Comparison of ENCODE assay signal across 9 mouse cellular contexts in the genomic region with DNA sequence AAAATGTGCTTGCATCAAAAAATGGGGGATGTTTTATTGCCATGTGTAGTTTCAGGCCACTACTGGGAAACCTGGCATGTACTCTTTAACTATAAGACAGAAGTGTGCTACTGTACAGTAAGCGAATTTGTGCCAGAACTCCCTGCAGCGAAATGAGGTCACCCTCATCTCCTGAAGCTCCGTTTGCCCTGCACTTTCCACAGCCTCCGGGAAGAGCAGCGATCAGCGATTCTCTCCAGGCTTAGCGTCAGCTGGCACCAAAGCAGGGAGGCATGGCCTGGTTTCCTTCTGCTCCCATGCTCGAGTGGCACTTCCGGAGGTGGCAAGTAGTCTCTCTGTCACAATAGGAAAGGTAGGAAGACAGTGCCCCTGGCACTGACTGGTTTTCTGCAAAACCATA.
DNase-seq lines count a peak whose midpoint lies in the region; ATAC-seq and TF ChIP-seq lines count a peak whose summit lies in the region.
"Had no signal": no experiment of that assay in that cellular context is flagged by ENCODE, and none has a peak within 500 bp of the region (broad histone marks: within the 10 kb centered on the region; RNA-seq: fewer than 3 reads in every experiment).

No protein-coding gene starts in this region.

- H3K9ac ChIP-seq in heart, embryonic 12.5 days, result no peak overlapping the region
- H3K9ac ChIP-seq in midbrain, postnatal 0 days (replicated peaks; ENCODE audit: low read length, poor library complexity, severe bottlenecking), result no peak overlapping the region
- H3K9ac ChIP-seq in midbrain, embryonic 11.5 days (ENCODE audit: low read length), result no peak overlapping the region
- H3K9ac ChIP-seq in kidney, embryonic 15.5 days, result no peak overlapping the region
- H3K9ac ChIP-seq: liver, embryonic 14.5 days had no signal

- no peak for TF ChIP-seq CTCF in midbrain, postnatal 0 days (IDR thresholded peaks at IDR 0.05)
- no peak for TF ChIP-seq CTCF in kidney, adult 2 months (conservative IDR thresholded peaks at IDR 0.05; ENCODE audit: insufficient read depth, insufficient read length, low read depth, low read length)

- no peak overlapping the region for H3K27ac ChIP-seq in heart, embryonic 12.5 days (ENCODE audit: poor library complexity, severe bottlenecking)
- H3K27ac ChIP-seq in midbrain, postnatal 0 days (ENCODE audit: low read depth, low read length), result no peak overlapping the region
- no peak overlapping the region for H3K27ac ChIP-seq in midbrain, embryonic 11.5 days (ENCODE audit: low read depth, low read length)
- H3K27ac ChIP-seq in kidney, embryonic 15.5 days, result no peak overlapping the region
- no peak overlapping the region for H3K27ac ChIP-seq in kidney, adult 2 months (ENCODE audit: insufficient read depth, low read depth, low read length)
- H3K27ac ChIP-seq: liver, embryonic 14.5 days had no signal

- H3K4me1 ChIP-seq in heart, embryonic 12.5 days (replicated peaks), result no peaks in the 10 kb centered on the region
- H3K4me1 ChIP-seq in midbrain, postnatal 0 days (ENCODE audit: insufficient read depth, low read length), result no peaks in the 10 kb centered on the region
- no peaks in the 10 kb centered on the region for H3K4me1 ChIP-seq in midbrain, embryonic 11.5 days (ENCODE audit: control insufficient read depth, insufficient read depth, low read length)
- H3K4me1 ChIP-seq in kidney, embryonic 15.5 days, result 0 out of 2 replicates have a peak, but pooled peaks cover 2% of the 10 kb centered on the region
- no peaks in the 10 kb centered on the region for H3K4me1 ChIP-seq in kidney, adult 2 months (ENCODE audit: control insufficient read depth, insufficient read depth, low read length)

- H3K4me2 ChIP-seq in heart, embryonic 12.5 days, result no peak overlapping the region
- no peak overlapping the region for H3K4me2 ChIP-seq in midbrain, postnatal 0 days (ENCODE audit: low read depth, low read length, poor library complexity, severe bottlenecking)
- H3K4me2 ChIP-seq in midbrain, embryonic 11.5 days, result no peak overlapping the region
- H3K4me2 ChIP-seq in kidney, embryonic 15.5 days, result no peak overlapping the region

- 63% methylated on average over 9 of the region's 9 CpGs for WGBS in heart, embryonic 12.5 days
- 55% methylated on average over 9 of the region's 9 CpGs for WGBS in midbrain, postnatal 0 days
- WGBS in midbrain, embryonic 11.5 days, result 85% methylated on average over 9 of the region's 9 CpGs
- WGBS in kidney, embryonic 15.5 days, result 78% methylated on average over 9 of the region's 9 CpGs
- 64% methylated on average over 9 of the region's 9 CpGs for WGBS in kidney, adult 2 months

- peak; percentile 33 to 43 for DNase-seq in heart, adult 18-20 months
- DNase-seq in midbrain, postnatal 0 days (ENCODE audit: low spot score), result peak; percentile 75
- no peak for DNase-seq in midbrain, embryonic 11.5 days (ENCODE audit: low spot score, missing footprints)
- peak; percentile 98 for DNase-seq in cerebellum, adult 9-11 months
- peak; percentile 33 for DNase-seq in right cerebral cortex, postnatal 14 days
- no peak for DNase-seq in kidney, adult 2 months

- no peaks in the 10 kb centered on the region for H3K36me3 ChIP-seq in heart, embryonic 12.5 days
- no peaks in the 10 kb centered on the region for H3K36me3 ChIP-seq in midbrain, postnatal 0 days (ENCODE audit: insufficient read depth, low read length)
- H3K36me3 ChIP-seq in midbrain, embryonic 11.5 days (ENCODE audit: control insufficient read depth, insufficient read depth, low read length), result no peaks in the 10 kb centered on the region
- H3K36me3 ChIP-seq in kidney, embryonic 15.5 days, result no peaks in the 10 kb centered on the region
- H3K36me3 ChIP-seq in kidney, adult 2 months (ENCODE audit: control insufficient read depth, insufficient read depth, low read length), result no peaks in the 10 kb centered on the region

- no peaks in the 10 kb centered on the region for H3K9me3 ChIP-seq in heart, embryonic 12.5 days (replicated peaks)
- H3K9me3 ChIP-seq in midbrain, postnatal 0 days (ENCODE audit: low read length), result no peaks in the 10 kb centered on the region
- H3K9me3 ChIP-seq in midbrain, embryonic 11.5 days (ENCODE audit: control insufficient read depth, low read length), result no peaks in the 10 kb centered on the region
- H3K9me3 ChIP-seq in kidney, embryonic 15.5 days (replicated peaks), result no peaks in the 10 kb centered on the region

- H3K4me3 ChIP-seq in heart, embryonic 12.5 days, result no peak overlapping the region
- H3K4me3 ChIP-seq in midbrain, postnatal 0 days (ENCODE audit: low read depth, low read length), result no peak overlapping the region
- H3K4me3 ChIP-seq in midbrain, embryonic 11.5 days (ENCODE audit: low read depth, low read length), result no peak overlapping the region
- no peak overlapping the region for H3K4me3 ChIP-seq in kidney, embryonic 15.5 days (replicated peaks)
- H3K4me3 ChIP-seq in kidney, adult 2 months (ENCODE audit: insufficient read depth, low read depth, low read length), result no peak overlapping the region

- TF ChIP-seq POLR2A in kidney, adult 2 months (IDR thresholded peaks at IDR 0.05; ENCODE audit: low read depth, low read length), result no peak

- ATAC-seq in heart, embryonic 12.5 days (ENCODE audit: insufficient number of reproducible peaks, low FRiP score), result no peak
- peak; percentile 66; the same call in 1 of the 2 replicates for ATAC-seq in midbrain, postnatal 0 days (ENCODE audit: low FRiP score)
- ATAC-seq in midbrain, embryonic 11.5 days (ENCODE audit: low FRiP score), result no peak
- ATAC-seq in kidney, embryonic 15.5 days (replicated peaks; ENCODE audit: low FRiP score), result no peak

- H3K27me3 ChIP-seq in heart, embryonic 12.5 days (replicated peaks), result no peaks in the 10 kb centered on the region
- H3K27me3 ChIP-seq in midbrain, postnatal 0 days (ENCODE audit: insufficient read depth, low read length), result no peaks in the 10 kb centered on the region
- no peaks in the 10 kb centered on the region for H3K27me3 ChIP-seq in midbrain, embryonic 11.5 days (ENCODE audit: control insufficient read depth, insufficient read depth, low read length)
- H3K27me3 ChIP-seq in kidney, embryonic 15.5 days, result no peaks in the 10 kb centered on the region
- H3K27me3 ChIP-seq in kidney, adult 2 months (replicated peaks; ENCODE audit: control insufficient read depth, insufficient read depth, low read length), result no peaks in the 10 kb centered on the region

Comparison
In these comparisons a context has a peak if more than half of its experiments do, and no peak if none do; other contexts are left out.
1. DNase-seq: peak in heart, adult 18-20 months (2 of 2), midbrain, postnatal 0 days (single experiment), cerebellum, adult 9-11 months (single experiment) and right cerebral cortex, postnatal 14 days (single experiment); none in midbrain, embryonic 11.5 days (single experiment) and kidney, adult 2 months (single experiment).